Mouse (Mus musculus) testis, adult 2 months (tissue): ENCODE measurements around the gene Xpc. TPM values are rescaled to one million over a fixed set of nuclear protein-coding genes. Genes with fewer than 3 reads are reported as not detected.
A peak's percentile ranks its signal among the peaks of the same experiment; 100 is the strongest.

Experiments
- H3K27ac ChIP-seq: fragments of 200-500 bp; 2 replicates; pipeline ENCODE4 v1.5.1; 2012; ENCODE audit warnings: low read depth, low read length; ENCODE audit not compliant: control insufficient read depth, insufficient read depth
- H3K27me3 ChIP-seq: fragments of 200-500 bp; 2 replicates; pipeline ENCODE4 v1.6.1; 2012; ENCODE audit warnings: mild to moderate bottlenecking, low read length, moderate library complexity; ENCODE audit not compliant: control insufficient read depth, insufficient read depth
- H3K36me3 ChIP-seq: fragments of 200-500 bp; 2 replicates; pipeline ENCODE4 v1.6.1; 2012; ENCODE audit warnings: mild to moderate bottlenecking, low read length; ENCODE audit not compliant: control insufficient read depth, insufficient read depth
- H3K4me1 ChIP-seq: fragments of 200-500 bp; 2 replicates; pipeline ENCODE4 v1.6.1; 2012; ENCODE audit warnings: low read length; ENCODE audit not compliant: control insufficient read depth, insufficient read depth
- H3K4me3 ChIP-seq: fragments of 200-500 bp; 2 replicates; pipeline ENCODE4 v1.5.1; 2012; ENCODE audit warnings: low read depth, mild to moderate bottlenecking, low read length, moderate library complexity, mixed read lengths; ENCODE audit not compliant: control insufficient read depth
- CTCF ChIP-seq: fragments of 200-500 bp; IDR thresholded peaks from 2 replicates; pipeline ENCODE4 v1.5.1; 2012; ENCODE audit warnings: low read depth, mild to moderate bottlenecking, inconsistent platforms, low read length, moderate library complexity; ENCODE audit not compliant: control insufficient read depth, insufficient read depth, insufficient replicate concordance
- POLR2A ChIP-seq: fragments of 200-500 bp; IDR thresholded peaks from 2 replicates; pipeline ENCODE4 v1.6.1; 2012; ENCODE audit warnings: low read depth, mild to moderate bottlenecking, inconsistent platforms, low read length, moderate library complexity; ENCODE audit not compliant: control insufficient read depth
- polyA plus RNA-seq: library from polyadenylated mRNA; depleted of rRNA; stranded (reverse); fragments of >200 nt; gene quantifications from 2 replicates; pipeline ENCODE4 v1.2.3, GENCODE M21; 2012

Xpc gene
- polyA plus RNA-seq, 1 experiment, result 3.4 TPM

DNA sequence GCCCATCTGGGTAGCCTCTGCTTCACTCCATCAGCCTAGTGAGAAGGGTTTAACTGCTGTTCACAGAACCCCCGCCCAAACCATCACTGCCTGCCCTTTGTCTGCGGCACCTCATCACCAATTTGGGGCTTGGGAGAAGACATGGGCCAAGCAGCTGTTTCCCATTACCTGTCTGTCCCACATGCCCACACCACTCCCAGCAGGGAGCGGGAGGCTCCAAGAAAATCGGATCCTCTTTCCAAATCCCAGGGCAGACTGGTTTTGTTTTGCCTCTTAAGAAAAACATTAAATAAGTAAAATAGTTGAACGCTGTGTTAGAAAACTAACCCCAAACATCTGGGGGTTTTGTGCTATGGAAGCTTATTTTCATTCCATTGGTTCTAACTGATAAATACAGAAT is 33.9 kb upstream of the Xpc start:
- Histone ChIP-seq H3K27ac (no peak overlapping the region), H3K4me3 (no peak overlapping the region), H3K4me1 (no peaks in the 10 kb centered on the region), H3K27me3 (no peaks in the 10 kb centered on the region), H3K36me3 (no peaks in the 10 kb centered on the region)
- no peak for TF ChIP-seq POLR2A
- no peak for TF ChIP-seq CTCF

DNA sequence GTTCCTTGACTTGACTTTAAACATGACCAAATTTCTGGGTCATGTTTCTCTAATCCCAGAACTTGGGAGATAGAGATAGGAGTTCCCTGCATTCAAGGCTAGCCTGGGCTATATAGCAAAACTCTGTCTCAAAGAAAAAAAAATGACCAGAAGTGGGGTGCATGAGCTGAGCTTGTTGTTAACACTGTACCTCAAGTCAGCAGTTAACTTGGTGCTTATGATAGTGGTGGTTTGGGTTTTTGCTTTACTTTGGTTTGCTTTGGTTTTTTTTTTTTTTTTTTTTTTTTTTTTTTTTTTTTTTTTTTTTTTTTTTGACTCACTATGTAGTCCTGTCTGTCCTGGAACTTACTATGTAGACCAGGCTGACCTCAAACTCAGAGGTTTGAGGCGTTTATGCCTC is 31.6 kb upstream of the Xpc start:
- Histone ChIP-seq H3K4me1 (no peaks in the 10 kb centered on the region), H3K36me3 (no peaks in the 10 kb centered on the region), H3K4me3 (no peak overlapping the region), H3K27me3 (no peaks in the 10 kb centered on the region), H3K27ac (no peak overlapping the region)
- TF ChIP-seq CTCF (no peak), POLR2A (no peak)

DNA sequence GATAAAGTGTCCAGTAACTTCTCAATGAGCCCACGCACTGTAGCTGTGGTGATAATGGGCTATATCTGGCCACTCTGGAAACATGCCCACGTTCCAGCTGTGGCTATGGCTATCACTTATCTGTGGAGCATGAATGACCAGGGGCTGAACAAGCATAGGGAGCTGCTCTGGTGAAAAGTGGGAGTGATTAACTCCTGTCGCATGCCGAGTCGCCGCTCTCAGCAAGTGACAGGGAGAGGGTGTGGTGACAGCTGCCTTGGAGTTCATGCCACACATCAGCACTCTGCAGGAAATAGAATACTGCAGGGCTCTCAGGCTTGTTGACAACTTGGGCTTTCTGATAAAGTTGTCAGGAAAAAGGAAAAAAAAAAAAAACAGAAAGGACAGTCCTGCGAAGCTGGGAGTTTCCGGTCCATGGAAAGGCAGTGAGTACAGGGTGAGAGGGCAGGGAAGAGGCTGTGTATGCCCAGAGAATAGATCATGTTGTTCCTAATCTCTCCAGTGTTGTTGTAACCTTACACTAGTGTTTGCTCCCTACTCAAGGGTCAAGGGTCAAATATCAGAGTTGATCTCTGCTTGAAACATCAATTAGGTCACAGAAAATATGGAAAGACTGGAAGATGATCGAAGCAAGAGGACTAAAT is 30.7 kb upstream of the Xpc start:
- no peaks in the 10 kb centered on the region for H3K36me3 ChIP-seq
- no peak overlapping the region for H3K4me3 ChIP-seq
- H3K27me3 ChIP-seq, result no peaks in the 10 kb centered on the region
- no peak for TF ChIP-seq CTCF
- TF ChIP-seq POLR2A, result no peak
- no peak overlapping the region for H3K27ac ChIP-seq
- H3K4me1 ChIP-seq, result no peaks in the 10 kb centered on the region

DNA sequence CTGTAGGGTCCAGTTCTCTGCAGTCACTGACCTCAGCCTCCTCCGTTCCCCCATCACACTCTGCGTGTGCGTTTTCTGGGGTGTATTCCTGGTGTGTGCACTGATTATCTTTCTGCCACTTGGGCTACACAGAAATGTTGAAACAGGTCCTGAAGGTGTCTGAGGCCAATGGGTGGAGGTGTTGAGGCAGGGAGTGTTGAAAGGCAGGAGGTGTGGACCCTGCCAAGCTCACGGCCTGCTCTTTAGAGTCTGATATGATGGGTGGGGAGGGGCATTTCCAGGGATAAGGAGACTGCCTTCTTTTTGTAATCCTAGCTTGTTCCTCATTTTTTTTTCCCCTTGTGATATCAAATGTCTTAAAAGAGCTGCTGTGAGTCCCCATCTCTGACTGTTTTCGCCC is 27.4 kb upstream of the Xpc start:
- TF ChIP-seq POLR2A, result no peak
- no peak for TF ChIP-seq CTCF
- Histone ChIP-seq H3K27ac (no peak overlapping the region), H3K36me3 (no peaks in the 10 kb centered on the region), H3K4me1 (no peaks in the 10 kb centered on the region), H3K4me3 (no peak overlapping the region), H3K27me3 (no peaks in the 10 kb centered on the region)

DNA sequence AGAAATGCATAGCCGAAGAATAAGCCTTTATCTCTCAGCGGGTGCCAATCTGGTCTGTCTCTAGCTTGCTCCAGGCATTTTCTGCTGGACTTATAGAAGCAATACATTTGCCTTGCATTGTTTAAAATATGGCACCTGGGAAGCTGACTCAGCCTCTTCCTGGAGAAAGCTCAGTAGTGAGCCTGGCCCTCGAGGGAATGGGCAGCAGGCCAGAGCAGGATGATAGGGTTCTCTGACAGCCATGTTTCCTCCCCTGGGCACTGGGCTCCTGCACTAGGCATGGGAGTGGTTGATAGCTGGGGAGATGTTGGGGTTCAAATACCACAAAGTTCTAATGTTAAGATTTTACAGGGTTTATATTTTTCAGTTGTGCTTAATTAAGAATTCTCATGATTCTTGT is 25.6 kb upstream of the Xpc start:
- no peak for TF ChIP-seq CTCF
- TF ChIP-seq POLR2A, result no peak
- H3K4me3 ChIP-seq, result no peak overlapping the region
- H3K36me3 ChIP-seq, result no peaks in the 10 kb centered on the region

DNA sequence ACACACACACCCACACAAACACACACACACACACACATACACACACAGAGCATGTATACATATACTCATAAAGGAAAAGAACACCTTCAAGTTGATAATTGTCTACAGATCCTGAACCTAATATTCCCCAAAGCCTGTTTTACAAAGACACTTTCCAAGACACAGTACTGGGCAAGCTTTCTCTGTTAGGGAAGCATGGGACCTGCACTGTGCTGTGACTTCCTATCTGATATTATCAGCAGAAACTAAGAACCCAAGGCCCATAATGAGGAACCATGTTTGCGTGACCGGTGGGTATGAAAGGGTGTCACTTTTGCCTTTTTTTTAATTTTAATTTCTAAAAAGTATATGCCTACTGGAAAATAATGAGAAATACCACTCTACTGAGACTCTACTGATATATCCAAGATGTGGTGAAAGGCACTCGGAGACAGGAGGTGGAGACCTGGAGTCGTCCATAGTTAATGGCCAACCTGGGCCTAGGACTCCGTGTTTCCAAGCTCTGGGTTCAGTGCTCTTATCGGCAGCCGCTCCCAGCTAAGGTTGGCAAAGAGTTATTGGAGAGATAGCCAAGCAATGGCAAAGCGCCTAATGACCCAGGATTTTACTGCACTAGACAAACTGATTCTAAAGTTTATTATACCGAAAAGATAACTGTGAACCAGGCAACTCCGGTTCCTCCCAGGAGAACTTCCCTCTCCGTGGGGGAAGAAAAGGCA is 20.5 kb upstream of the Xpc start:
- Histone ChIP-seq H3K27me3 (no peaks in the 10 kb centered on the region), H3K4me1 (no peaks in the 10 kb centered on the region), H3K27ac (no peak overlapping the region), H3K36me3 (no peaks in the 10 kb centered on the region), H3K4me3 (no peak overlapping the region)
- TF ChIP-seq POLR2A, result no peak

More for the DNA sequence above, 25.6 kb upstream of the Xpc start:
- peak overlapping the region; percentile 16; the same call in 1 of the 2 replicates for H3K27ac ChIP-seq
- no peaks in the 10 kb centered on the region for H3K27me3 ChIP-seq
- H3K4me1 ChIP-seq, result no peaks in the 10 kb centered on the region

DNA sequence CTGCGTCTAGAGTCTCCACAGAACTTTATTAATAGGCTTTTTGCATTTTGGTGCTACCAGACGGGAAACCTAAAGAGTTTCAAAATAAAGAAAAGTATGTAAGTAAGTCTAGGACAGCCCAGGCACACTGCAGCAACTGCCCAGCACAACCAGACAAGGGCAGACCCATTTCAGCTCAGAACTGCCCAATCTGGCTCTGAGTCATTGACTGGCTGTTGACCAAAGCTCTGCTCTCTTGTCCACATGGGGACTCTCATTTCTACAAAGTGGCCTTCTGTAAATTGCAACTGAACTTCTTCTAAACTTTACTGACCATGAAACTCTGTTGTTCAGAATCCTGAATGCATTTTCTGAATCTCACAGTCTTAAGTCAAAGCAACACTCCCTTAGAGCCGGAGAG is 19.5 kb upstream of the Xpc start:
- Histone ChIP-seq H3K36me3 (no peaks in the 10 kb centered on the region), H3K4me1 (no peaks in the 10 kb centered on the region), H3K27me3 (no peaks in the 10 kb centered on the region), H3K4me3 (no peak overlapping the region), H3K27ac (no peak overlapping the region)
- TF ChIP-seq POLR2A (no peak), CTCF (no peak)

DNA sequence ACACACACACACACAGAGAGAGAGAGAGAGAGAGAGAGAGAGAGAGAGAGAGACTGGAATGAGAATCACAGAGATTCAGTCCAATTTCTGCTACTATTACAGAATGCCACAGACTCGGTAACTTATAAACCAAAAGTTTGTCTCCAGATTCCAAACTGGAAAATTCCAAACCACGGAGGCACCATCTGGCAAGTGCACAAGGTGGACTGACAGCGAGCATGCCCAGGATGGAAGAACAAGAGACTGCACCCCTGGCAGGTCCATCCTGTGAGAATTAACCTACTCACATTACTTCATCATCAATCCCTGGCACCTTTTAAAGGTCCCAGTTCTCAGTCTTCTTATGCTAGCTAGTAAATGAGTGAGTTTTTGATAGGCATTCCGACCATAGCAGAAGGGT is 18.6 kb upstream of the Xpc start:
- Histone ChIP-seq H3K4me3 (no peak overlapping the region), H3K36me3 (no peaks in the 10 kb centered on the region)

More for the DNA sequence above, 18.6 kb upstream of the Xpc start:
- Histone ChIP-seq H3K27me3 (no peaks in the 10 kb centered on the region), H3K27ac (no peak overlapping the region; the same call in 1 of the 2 replicates), H3K4me1 (no peaks in the 10 kb centered on the region)
- no peak for TF ChIP-seq POLR2A
- no peak for TF ChIP-seq CTCF
